Mouse (Mus musculus) olfactory bulb, adult 2 months (tissue): ENCODE results near the gene Slc25a53. TPM values are rescaled to one million over a fixed set of nuclear protein-coding genes. Genes with fewer than 3 reads are reported as not detected.

Experiments used
- H3K27ac ChIP-seq: fragments of 200-500 bp; 2 replicates; pipeline ENCODE4 v1.5.1; 2012; ENCODE audit warnings: low read depth, low read length; ENCODE audit not compliant: insufficient read depth
- H3K4me1 ChIP-seq: fragments of 200-500 bp; 2 replicates; pipeline ENCODE4 v1.6.1; 2012; ENCODE audit warnings: low read length; ENCODE audit not compliant: control insufficient read depth, insufficient read depth
- H3K4me3 ChIP-seq: fragments of 200-500 bp; 2 replicates; pipeline ENCODE4 v1.5.1; 2012; ENCODE audit warnings: mild to moderate bottlenecking, low read depth, low read length, moderate library complexity; ENCODE audit not compliant: insufficient read depth
- CTCF ChIP-seq: fragments of 200-500 bp; IDR thresholded peaks from 2 replicates; pipeline ENCODE4 v1.5.1; 2012; ENCODE audit warnings: low read depth, mild to moderate bottlenecking, low read length, moderate library complexity; ENCODE audit not compliant: insufficient read depth
- POLR2A ChIP-seq: fragments of 200-500 bp; IDR thresholded peaks from 2 replicates; pipeline ENCODE4 v1.6.1; 2012; ENCODE audit warnings: mild to moderate bottlenecking, low read depth, low read length, moderate library complexity; ENCODE audit not compliant: insufficient read depth
- WGBS: fragments of 180-500 bp; shearing (Covaris S2); methylation state at CpG from one replicate; pipeline ENCODE4 v1.1.7; 2018; 5-methylcytosine and 5-hydroxymethylcytosine counted together
- polyA plus RNA-seq: library from polyadenylated mRNA; stranded (reverse); fragments of >200 nt; gene quantifications from 2 replicates; pipeline ENCODE4 v1.2.4, GENCODE M21; 2012; ENCODE audit warnings: low replicate concordance; ENCODE audit not compliant: missing spikeins, insufficient read depth, insufficient read length

Gene Slc25a53
- polyA plus RNA-seq, 1 experiment: not detected

DNA sequence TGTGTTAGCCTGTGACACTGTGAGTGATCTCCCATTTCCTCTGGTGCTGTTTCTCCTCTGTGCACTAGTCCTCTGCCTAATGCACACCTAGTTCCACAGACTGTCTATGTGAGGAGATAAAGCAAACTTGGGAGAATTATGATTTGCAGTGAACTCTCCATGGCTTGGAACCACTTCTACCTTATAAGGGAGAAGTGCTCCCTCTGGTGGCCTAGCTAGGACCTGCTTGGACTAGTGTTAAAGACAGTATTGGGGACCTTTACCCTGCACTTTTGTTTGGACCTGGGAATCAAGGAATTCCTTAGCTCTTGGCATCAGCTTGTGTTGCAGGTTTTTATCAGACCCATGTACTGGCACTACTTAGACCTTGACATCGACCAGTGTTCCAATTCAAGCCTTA, 18.8 kb downstream of the Slc25a53 start:
- H3K27ac ChIP-seq: no peak overlapping the region
- 0 out of 2 replicates have a peak, but pooled peaks cover 2% of the 10 kb centered on the region for H3K4me1 ChIP-seq
- H3K4me3 ChIP-seq: no peak overlapping the region
- 30% methylated on average over 1 of the region's 1 CpGs for WGBS
- no peak for TF ChIP-seq CTCF
- TF ChIP-seq POLR2A: no peak

DNA sequence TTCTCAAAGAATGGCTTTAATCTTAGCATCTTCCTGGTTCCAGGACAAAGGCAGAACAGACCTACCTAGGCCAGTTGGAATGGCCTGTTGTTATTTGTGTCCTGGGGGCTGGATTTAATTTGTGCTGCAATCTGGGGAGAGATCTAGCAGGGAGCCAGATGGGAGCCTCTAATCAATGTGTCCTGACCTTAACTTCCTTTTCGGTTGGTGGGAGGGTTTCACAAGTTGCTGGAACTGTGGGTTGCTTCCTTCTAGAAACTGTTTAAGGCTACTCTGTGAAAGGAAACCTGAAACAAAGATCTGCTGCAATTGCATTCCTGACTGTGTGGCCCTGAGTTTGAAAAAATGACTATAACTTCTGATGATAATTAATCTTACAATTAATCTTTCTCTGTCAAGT, 20.4 kb downstream of the Slc25a53 start:
- H3K4me1 ChIP-seq: 0 out of 2 replicates have a peak, but pooled peaks cover 2% of the 10 kb centered on the region
- WGBS: 63% methylated on average over 1 of the region's 1 CpGs
- no peak overlapping the region for H3K27ac ChIP-seq
- H3K4me3 ChIP-seq: no peak overlapping the region
- TF ChIP-seq CTCF: no peak
- no peak for TF ChIP-seq POLR2A

DNA sequence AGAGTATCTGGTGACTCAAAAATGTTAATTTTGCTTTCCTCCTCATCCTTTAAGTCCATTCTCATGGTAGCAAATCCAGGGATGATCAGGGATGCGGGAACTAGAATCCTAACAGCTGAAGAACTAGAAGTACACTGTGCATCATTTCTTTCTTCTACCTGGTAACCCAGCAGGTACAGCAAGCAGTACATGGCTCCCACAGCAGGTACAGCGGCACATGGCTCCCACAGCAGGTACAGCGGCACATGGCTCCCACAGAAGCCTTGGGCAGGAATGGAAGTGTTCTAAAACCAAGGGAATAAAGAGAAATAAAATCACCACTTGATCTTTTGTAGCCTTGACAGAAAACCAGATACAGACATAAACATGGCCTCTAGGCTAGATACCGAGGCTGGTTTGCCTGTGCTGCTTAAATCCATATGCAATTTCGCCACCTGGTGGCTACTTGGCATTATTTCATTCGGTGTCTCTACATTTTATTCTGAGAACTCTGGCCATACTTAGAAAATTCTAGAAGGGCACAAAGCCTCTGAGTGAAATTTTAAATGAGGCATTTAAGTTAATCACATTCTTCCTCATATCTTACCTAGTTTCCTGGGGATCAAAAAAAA, 22.9 kb downstream of the Slc25a53 start:
- WGBS: 52% methylated on average over 6 of the region's 6 CpGs
- no peak overlapping the region for H3K4me3 ChIP-seq
- no peak overlapping the region for H3K27ac ChIP-seq
- 0 out of 2 replicates have a peak, but pooled peaks cover 2% of the 10 kb centered on the region for H3K4me1 ChIP-seq
- TF ChIP-seq CTCF (no peak), POLR2A (no peak)

DNA sequence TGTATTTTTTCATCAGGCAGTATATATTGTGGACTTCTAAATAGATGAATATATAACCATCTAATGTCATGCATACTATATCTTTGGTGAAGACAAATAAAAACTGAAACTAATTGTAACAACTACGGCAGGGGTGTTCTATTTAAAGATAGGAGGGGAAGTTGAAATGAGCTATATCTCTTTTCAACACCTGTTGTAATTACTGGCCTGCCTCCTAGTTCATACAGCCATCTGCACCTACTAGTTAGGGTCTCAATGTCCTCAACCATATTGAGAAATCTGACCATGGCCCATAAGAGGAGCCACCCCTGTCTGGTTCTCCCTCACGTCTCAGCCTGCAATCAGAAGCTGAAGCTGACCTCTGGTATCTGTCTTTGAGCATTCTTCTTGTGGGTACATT, 41.8 kb downstream of the Slc25a53 start:
- H3K27ac ChIP-seq: no peak overlapping the region

DNA sequence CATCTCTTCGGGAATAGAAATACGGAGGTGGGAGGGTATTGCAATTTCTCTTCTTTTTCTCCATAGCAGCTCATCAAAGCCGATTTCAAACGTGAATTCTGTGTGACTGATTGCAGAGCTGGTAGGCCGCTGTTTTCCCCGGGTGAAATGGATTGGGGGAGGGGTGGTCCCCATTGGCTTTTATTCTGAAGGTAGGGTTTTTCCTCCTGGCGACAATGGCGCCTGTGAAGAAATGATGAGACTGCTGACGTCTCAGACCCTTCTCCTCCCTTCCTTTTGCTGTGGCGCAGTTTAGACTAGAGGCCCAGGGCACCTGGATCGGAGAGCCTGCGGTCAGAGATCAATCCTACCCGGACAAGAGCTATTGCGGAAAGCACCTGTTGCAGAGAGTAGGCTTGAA, 44.5 kb downstream of the Slc25a53 start:
- peaks cover 11% of the 10 kb centered on the region for H3K4me1 ChIP-seq
- H3K4me3 ChIP-seq: peak overlapping the region; percentile 88
- TF ChIP-seq CTCF: no peak
- TF ChIP-seq POLR2A: no peak
- WGBS: 30% methylated on average over 14 of the region's 14 CpGs
- peak overlapping the region; percentile 88 for H3K27ac ChIP-seq

More for the DNA sequence above, 41.8 kb downstream of the Slc25a53 start:
- 65% methylated on average over 2 of the region's 2 CpGs for WGBS
- Histone ChIP-seq H3K4me1 (peaks cover 11% of the 10 kb centered on the region), H3K4me3 (no peak overlapping the region)
- no peak for TF ChIP-seq CTCF
- TF ChIP-seq POLR2A: no peak

DNA sequence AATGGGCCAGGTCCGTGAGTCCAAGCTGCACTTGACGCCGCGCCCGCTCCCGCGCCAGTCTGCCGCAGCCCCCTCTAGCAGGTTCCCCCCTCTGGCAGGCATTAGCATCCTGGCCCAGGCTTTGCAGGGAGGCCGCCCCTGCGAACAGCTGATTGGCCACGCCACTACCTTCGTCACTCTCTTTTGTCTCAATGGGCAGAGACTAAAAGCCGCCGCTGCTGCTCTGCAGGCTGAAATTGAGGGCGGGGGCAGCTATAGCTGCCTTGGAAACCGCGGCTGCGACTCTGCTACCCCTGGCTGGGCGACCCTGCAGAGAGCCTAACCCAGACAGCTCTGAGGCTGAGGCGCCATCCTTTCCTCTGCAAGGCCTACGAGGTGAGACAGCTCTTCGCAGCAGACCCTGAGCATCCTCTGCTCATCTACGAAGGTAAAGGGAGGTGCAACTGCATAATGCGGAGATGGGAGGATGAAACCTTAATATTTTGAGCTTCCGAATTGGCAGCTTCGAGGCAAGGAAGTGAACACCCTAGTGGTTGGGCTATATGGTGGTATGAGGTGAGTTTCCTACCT, 45.0 kb downstream of the Slc25a53 start, which contains the start of gene Zcchc18:
Gene Zcchc18, plus strand, starts transcription at position 178 of the 570 bp plus-strand sequence.
- Histone ChIP-seq H3K27ac (peak within 1 kb of the TSS; percentile 88), H3K4me1 (peaks cover 11% of the 10 kb centered on the region), H3K4me3 (peak within 1 kb of the TSS; percentile 88)
- TF ChIP-seq CTCF (no peak), POLR2A (peak; percentile 37; the same call in 1 of the 2 replicates)
- WGBS: 15% methylated on average over 26 of the region's 26 CpGs

DNA sequence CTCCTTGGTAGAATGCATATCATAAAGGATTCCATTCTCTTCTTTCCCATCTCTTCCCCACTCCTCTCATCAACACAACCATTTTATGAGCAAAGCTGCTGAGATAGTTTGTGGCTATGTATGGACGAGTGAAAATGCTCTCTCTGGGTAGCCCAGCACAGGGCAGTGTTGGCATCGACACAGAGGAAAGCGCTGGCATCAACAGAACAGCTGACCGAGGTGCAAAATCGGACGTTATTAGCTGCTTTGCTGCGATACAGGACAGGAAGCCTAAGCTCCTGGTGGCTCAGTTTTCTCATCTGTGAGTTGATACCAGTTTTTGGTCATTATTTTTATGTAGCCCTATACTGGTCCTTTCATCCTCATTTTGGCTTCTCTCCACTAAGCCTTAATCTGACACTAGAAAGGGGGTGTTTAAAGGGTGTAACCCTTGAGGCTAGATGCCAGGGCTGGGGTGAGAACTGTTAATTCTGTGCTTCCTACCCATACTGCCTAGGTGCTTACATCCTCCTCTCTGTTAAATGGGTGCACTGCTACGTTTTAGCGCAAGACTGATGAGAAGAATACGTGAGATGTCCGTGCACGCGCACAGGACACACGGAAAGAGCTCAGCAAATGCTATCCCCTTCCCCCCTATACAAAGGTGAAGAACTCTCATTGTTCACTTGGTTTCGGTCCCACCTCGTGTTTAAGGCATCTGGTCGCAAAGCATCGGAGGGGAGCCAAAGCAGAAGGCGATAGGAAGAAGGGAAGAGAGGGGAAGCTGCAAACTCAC, 45.7 kb downstream of the Slc25a53 start:
- Histone ChIP-seq H3K4me3 (peak overlapping the region; percentile 88), H3K4me1 (peaks cover 11% of the 10 kb centered on the region), H3K27ac (peak overlapping the region; percentile 87)
- 26% methylated on average over 18 of the region's 19 CpGs for WGBS
- TF ChIP-seq CTCF: no peak
- no peak for TF ChIP-seq POLR2A

DNA sequence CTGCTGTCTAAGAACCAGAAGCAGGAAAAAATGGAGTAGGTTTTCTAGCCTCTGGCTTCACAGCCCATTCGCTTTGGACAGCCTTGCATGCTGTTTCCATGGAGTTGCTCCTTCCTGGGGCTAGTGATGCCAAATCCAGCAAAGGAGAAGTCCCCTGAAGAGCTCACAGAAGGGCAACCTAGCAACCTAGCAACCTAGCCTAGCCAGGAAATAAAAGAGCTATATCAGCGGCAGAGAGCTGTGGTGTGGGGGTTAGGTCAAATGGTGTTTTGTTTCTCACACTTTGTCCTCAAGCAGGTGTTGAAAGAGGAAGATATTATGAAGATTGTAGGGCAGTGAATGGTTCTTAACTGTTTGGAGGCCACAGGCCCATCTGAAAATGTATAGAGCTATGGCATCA, 46.8 kb downstream of the Slc25a53 start:
- no peak overlapping the region for H3K4me3 ChIP-seq
- 56% methylated on average over 2 of the region's 2 CpGs for WGBS
- TF ChIP-seq CTCF: no peak
- no peak for TF ChIP-seq POLR2A
- H3K27ac ChIP-seq: no peak overlapping the region
- H3K4me1 ChIP-seq: peaks cover 11% of the 10 kb centered on the region

DNA sequence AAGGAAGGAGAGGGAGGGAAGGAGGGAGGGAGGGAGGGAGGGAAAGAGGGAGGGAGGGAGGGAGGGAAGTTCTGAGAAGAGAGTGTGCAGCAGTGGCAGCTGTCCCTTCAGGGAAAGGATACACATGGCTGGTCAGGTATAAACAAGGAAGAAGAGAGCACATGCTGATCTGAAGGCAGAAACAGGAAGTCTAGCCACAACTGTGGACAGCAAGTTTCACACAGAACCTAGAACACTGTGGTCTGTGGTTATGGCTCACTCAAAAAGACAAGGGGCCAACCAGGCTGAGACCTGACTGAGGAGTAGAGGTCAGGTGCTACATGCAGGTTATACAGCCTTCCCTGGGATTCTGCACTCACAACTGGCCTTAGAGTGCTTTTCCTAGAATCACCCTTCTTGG, 52.1 kb downstream of the Slc25a53 start:
- H3K4me1 ChIP-seq: no peaks in the 10 kb centered on the region
- no peak overlapping the region for H3K4me3 ChIP-seq
- TF ChIP-seq CTCF: no peak
- TF ChIP-seq POLR2A: no peak
- H3K27ac ChIP-seq: no peak overlapping the region
